Mouse (Mus musculus) large intestine, adult 2 months (tissue): Measurements from ENCODE around the gene Tmco3. TPM values are rescaled to one million over a fixed set of nuclear protein-coding genes. Genes with fewer than 3 reads are reported as not detected.

Source experiments
- DNase-seq: peaks from one replicate; pipeline ENCODE4 v3.0.0-alpha.2; 2012; ENCODE audit warnings: low read depth, low spot score
- WGBS: fragments of 180-500 bp; shearing (Covaris S2); methylation state at CpG from one replicate; pipeline ENCODE4 v1.1.7; 2018; 5-methylcytosine and 5-hydroxymethylcytosine counted together
- polyA plus RNA-seq: library from polyadenylated mRNA; depleted of rRNA; stranded (reverse); fragments of >200 nt; gene quantifications from 2 replicates; pipeline ENCODE4 v1.2.3, GENCODE M21; 2012; rRNA removed

Tmco3 gene
- polyA plus RNA-seq, 1 experiment = 60.8 TPM

- WGBS = 73% methylated on average over 6 of the region's 6 CpGs
- DNase-seq = no peak
Measured at GRCm38 (mm10) chr8:13356221-13356620, 68.2 kb downstream of the Tmco3 start.

DNA sequence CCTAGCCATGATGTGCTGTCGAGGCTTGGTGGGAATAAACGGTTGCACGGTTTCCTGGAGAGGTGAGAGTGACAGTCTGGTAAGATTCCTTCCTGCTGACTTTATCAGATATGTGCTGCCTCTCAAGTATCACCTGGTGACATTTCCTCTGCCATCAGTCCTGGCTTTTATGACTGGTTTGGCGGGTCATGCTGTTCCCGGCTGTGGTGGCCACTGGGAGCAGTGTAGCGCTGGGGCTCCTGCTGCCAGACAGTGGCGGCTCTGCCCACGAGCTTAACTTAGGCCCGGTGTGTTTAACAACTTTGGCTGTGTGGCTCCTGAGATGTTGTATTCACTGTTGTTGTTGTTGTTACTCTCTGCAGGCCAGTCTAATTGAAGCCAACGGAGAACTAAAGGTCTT, 68.7 kb downstream of the Tmco3 start:
- WGBS = 47% methylated on average over 10 of the region's 10 CpGs
- DNase-seq = no peak

DNA sequence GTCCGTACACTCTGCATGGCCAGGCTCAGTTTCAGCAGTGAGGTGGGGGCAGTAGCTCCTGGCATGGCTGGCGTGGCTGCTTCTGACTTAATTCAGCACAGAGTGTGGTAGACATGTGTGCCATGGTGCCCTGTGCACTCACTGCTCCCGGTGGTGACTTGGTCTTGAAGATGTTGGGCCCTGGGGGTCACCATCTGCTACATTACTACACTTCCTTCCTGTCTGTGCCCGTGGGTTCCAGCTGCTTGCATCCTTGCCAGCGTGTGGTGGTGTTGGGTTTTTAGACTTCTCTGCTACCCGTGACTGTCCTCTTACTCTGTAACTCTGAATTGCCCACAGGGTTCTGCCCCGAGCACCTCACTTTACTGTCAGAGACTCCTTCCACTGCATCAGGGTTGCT, 72.2 kb downstream of the Tmco3 start:
- DNase-seq = no peak
- WGBS = 84% methylated on average over 7 of the region's 7 CpGs

- 97% methylated on average over 6 of the region's 6 CpGs for WGBS
- no peak for DNase-seq
Measured at GRCm38 (mm10) chr8:13361865-13362264, 73.9 kb downstream of the Tmco3 start.

Other genes with a start within 250 kb of the Tmco3 start
- 4.2 and 8.8 TPM in 2 replicates for gene Proz, start 227.3 kb upstream of the Tmco3 start, polyA plus RNA-seq
- gene Pcid2, start 182.7 kb upstream of the Tmco3 start, polyA plus RNA-seq = 18.2 and 18.7 TPM in 2 replicates
- 24.2 and 30.9 TPM in 2 replicates for gene Cul4a, start 182.6 kb upstream of the Tmco3 start, polyA plus RNA-seq
- 411 and 537 TPM in 2 replicates for gene Lamp1, start 129.0 kb upstream of the Tmco3 start, polyA plus RNA-seq
- gene Grtp1, start 87.6 kb upstream of the Tmco3 start, polyA plus RNA-seq = 67.3 and 69.4 TPM in 2 replicates
- gene Adprhl1, start 34.0 kb upstream of the Tmco3 start, polyA plus RNA-seq = not detected in 2 replicates
- gene Dcun1d2, start 59 bp upstream of the Tmco3 start, polyA plus RNA-seq = 14.9 and 15.9 TPM in 2 replicates
- 58.4 and 70.1 TPM in 2 replicates for gene Tfdp1, start 50.6 kb downstream of the Tmco3 start, polyA plus RNA-seq
- 0.23 and 0.52 TPM in 2 replicates for gene Atp4b, start 108.6 kb downstream of the Tmco3 start, polyA plus RNA-seq
- gene Grk1, start 116.9 kb downstream of the Tmco3 start, polyA plus RNA-seq = not detected in 2 replicates
- 4.1 and 4.9 TPM in 2 replicates for gene Tmem255b, start 147.0 kb downstream of the Tmco3 start, polyA plus RNA-seq
- gene Gas6, start 206.3 kb downstream of the Tmco3 start, polyA plus RNA-seq = 57.5 and 77.3 TPM in 2 replicates